Mouse (Mus musculus) intestine, embryonic 15.5 days (tissue): ENCODE results near the gene Ice1. TPM values are rescaled to one million over a fixed set of nuclear protein-coding genes. Genes with fewer than 3 reads are reported as not detected.

Source experiments
- ATAC-seq: fragments of 200-750 bp; cut with Nextera tagmentation; 2 replicates; pipeline ENCODE4 v1.8.0; 2017; ENCODE audit warnings: moderate TSS enrichment, moderate library complexity
- H3K27ac ChIP-seq: fragments of 300-500 bp; sonication (generic); 2 replicates; pipeline ENCODE4 v1.5.1; 2015; ENCODE audit warnings: mild to moderate bottlenecking, inconsistent platforms
- H3K27me3 ChIP-seq: fragments of 300-500 bp; sonication (generic); replicated peaks from 2 replicates; pipeline ENCODE4 v1.6.1; 2015; ENCODE audit warnings: inconsistent platforms
- H3K36me3 ChIP-seq: fragments of 300-500 bp; sonication (generic); 2 replicates; pipeline ENCODE4 v1.6.1; 2015; ENCODE audit warnings: inconsistent platforms
- H3K4me1 ChIP-seq: fragments of 300-500 bp; sonication (generic); replicated peaks from 2 replicates; pipeline ENCODE4 v1.6.1; 2015; ENCODE audit warnings: inconsistent platforms
- H3K4me2 ChIP-seq: fragments of 300-500 bp; sonication (generic); replicated peaks from 2 replicates; pipeline ENCODE4 v1.6.1; 2015; ENCODE audit warnings: mild to moderate bottlenecking, inconsistent platforms
- H3K4me3 ChIP-seq: fragments of 300-500 bp; sonication (generic); replicated peaks from 2 replicates; pipeline ENCODE4 v1.5.1; 2015; ENCODE audit warnings: inconsistent platforms
- H3K9ac ChIP-seq: fragments of 300-500 bp; sonication (generic); 2 replicates; pipeline ENCODE4 v1.6.1; 2015; ENCODE audit warnings: inconsistent platforms
- H3K9me3 ChIP-seq: fragments of 300-500 bp; sonication (generic); 2 replicates; pipeline ENCODE4 v1.6.1; 2016; ENCODE audit warnings: inconsistent platforms
- WGBS: fragments of 180-500 bp; shearing (Covaris S2); methylation state at CpG from one replicate; pipeline ENCODE4 v1.1.7; 2015; 5-methylcytosine and 5-hydroxymethylcytosine counted together
- polyA plus RNA-seq: library from polyadenylated mRNA; unstranded; fragments of >200 nt; fragmentation: Nextera tagmentation; extraction: Ambion mirVana; gene quantifications from 2 replicates; pipeline ENCODE4 v1.2.1, GENCODE M21; 2015

Gene Ice1
- polyA plus RNA-seq: 14.2 and 16.2 TPM in 2 replicates

- Histone ChIP-seq H3K9ac (peak within 1 kb of the TSS; percentile 86), H3K4me2 (peak within 1 kb of the TSS; percentile 67), H3K27ac (peak within 1 kb of the TSS; percentile 87), H3K36me3 (no peaks in the 10 kb centered on the region), H3K9me3 (no peaks in the 10 kb centered on the region), H3K4me1 (peaks cover 19% of the 10 kb centered on the region), H3K27me3 (no peaks in the 10 kb centered on the region), H3K4me3 (peak within 1 kb of the TSS; percentile 85)
- WGBS: under 1% methylated on average over 39 of the region's 39 CpGs
- ATAC-seq: peak; percentile 42
Measured at GRCm38 (mm10) chr13:70637282-70637661, at the start of gene Ice1. Gene Ice1, minus strand, starts transcription at chr13:70637634.

- Histone ChIP-seq H3K4me1 (no peaks in the 10 kb centered on the region; the same call in 1 of the 2 replicates), H3K4me2 (no peak overlapping the region), H3K9me3 (no peaks in the 10 kb centered on the region), H3K4me3 (no peak overlapping the region), H3K27ac (no peak overlapping the region), H3K36me3 (no peaks in the 10 kb centered on the region), H3K9ac (no peak overlapping the region), H3K27me3 (no peaks in the 10 kb centered on the region)
- ATAC-seq: no peak
- 79% methylated on average over 5 of the region's 5 CpGs for WGBS
Measured at GRCm38 (mm10) chr13:70685825-70686224, 48.4 kb upstream of the Ice1 start.

GRCm38 (mm10) chr13:70684976-70685609 lies 47.7 kb upstream of the Ice1 start:
- H3K27me3 ChIP-seq: no peaks in the 10 kb centered on the region
- H3K4me3 ChIP-seq: no peak overlapping the region
- H3K36me3 ChIP-seq: no peaks in the 10 kb centered on the region
- H3K9me3 ChIP-seq: no peaks in the 10 kb centered on the region
- ATAC-seq: no peak
- H3K27ac ChIP-seq: no peak overlapping the region
- no peaks in the 10 kb centered on the region; the same call in 1 of the 2 replicates for H3K4me1 ChIP-seq
- H3K9ac ChIP-seq: no peak overlapping the region
- 57% methylated on average over 7 of the region's 7 CpGs for WGBS
- H3K4me2 ChIP-seq: no peak overlapping the region

- WGBS: 59% methylated on average over 7 of the region's 7 CpGs
- no peaks in the 10 kb centered on the region for H3K27me3 ChIP-seq
- no peak overlapping the region for H3K9ac ChIP-seq
- no peaks in the 10 kb centered on the region for H3K9me3 ChIP-seq
- H3K27ac ChIP-seq: peak overlapping the region; percentile 56
- H3K4me1 ChIP-seq: no peaks in the 10 kb centered on the region; the same call in 1 of the 2 replicates
- H3K36me3 ChIP-seq: no peaks in the 10 kb centered on the region
- ATAC-seq: peak; percentile 97
- peak overlapping the region; percentile 26 for H3K4me2 ChIP-seq
- no peak overlapping the region for H3K4me3 ChIP-seq
Measured at GRCm38 (mm10) chr13:70681411-70682183, 44.2 kb upstream of the Ice1 start.

GRCm38 (mm10) chr13:70680316-70680715 lies 42.9 kb upstream of the Ice1 start:
- ATAC-seq: no peak

GRCm38 (mm10) chr13:70677689-70678088 lies 40.3 kb upstream of the Ice1 start:
- no peaks in the 10 kb centered on the region for H3K27me3 ChIP-seq
- H3K9me3 ChIP-seq: no peaks in the 10 kb centered on the region
- 81% methylated on average over 5 of the region's 5 CpGs for WGBS
- H3K4me3 ChIP-seq: no peak overlapping the region
- H3K4me2 ChIP-seq: no peak overlapping the region
- no peak overlapping the region for H3K9ac ChIP-seq
- no peak for ATAC-seq
- H3K36me3 ChIP-seq: no peaks in the 10 kb centered on the region
- H3K4me1 ChIP-seq: no peaks in the 10 kb centered on the region; the same call in 1 of the 2 replicates
- no peak overlapping the region for H3K27ac ChIP-seq

More at GRCm38 (mm10) chr13:70680316-70680715, 42.9 kb upstream of the Ice1 start:
- H3K4me1 ChIP-seq: no peaks in the 10 kb centered on the region; the same call in 1 of the 2 replicates
- H3K4me2 ChIP-seq: no peak overlapping the region
- H3K27ac ChIP-seq: no peak overlapping the region
- H3K9me3 ChIP-seq: no peaks in the 10 kb centered on the region
- 85% methylated on average over 3 of the region's 3 CpGs for WGBS
- no peaks in the 10 kb centered on the region for H3K36me3 ChIP-seq
- no peak overlapping the region for H3K4me3 ChIP-seq
- H3K9ac ChIP-seq: no peak overlapping the region
- no peaks in the 10 kb centered on the region for H3K27me3 ChIP-seq

- Histone ChIP-seq H3K36me3 (no peaks in the 10 kb centered on the region), H3K4me1 (no peaks in the 10 kb centered on the region; the same call in 1 of the 2 replicates), H3K9me3 (no peaks in the 10 kb centered on the region), H3K27me3 (no peaks in the 10 kb centered on the region), H3K9ac (no peak overlapping the region), H3K4me2 (no peak overlapping the region), H3K27ac (no peak overlapping the region), H3K4me3 (no peak overlapping the region)
- WGBS: 52% methylated on average over 20 of the region's 20 CpGs
- ATAC-seq: peak; percentile 29; the same call in 1 of the 2 replicates
Measured at GRCm38 (mm10) chr13:70676243-70677183, 39.1 kb upstream of the Ice1 start.

- Histone ChIP-seq H3K27me3 (no peaks in the 10 kb centered on the region), H3K4me1 (no peaks in the 10 kb centered on the region), H3K4me3 (no peak overlapping the region), H3K36me3 (no peaks in the 10 kb centered on the region), H3K9me3 (no peaks in the 10 kb centered on the region), H3K9ac (no peak overlapping the region), H3K4me2 (no peak overlapping the region), H3K27ac (no peak overlapping the region)
- 88% methylated on average over 10 of the region's 10 CpGs for WGBS
- ATAC-seq: no peak
Measured at GRCm38 (mm10) chr13:70674998-70675397, 37.6 kb upstream of the Ice1 start.

GRCm38 (mm10) chr13:70670080-70670479 lies 32.6 kb upstream of the Ice1 start:
- H3K4me3 ChIP-seq: no peak overlapping the region
- H3K9ac ChIP-seq: no peak overlapping the region
- no peaks in the 10 kb centered on the region for H3K36me3 ChIP-seq
- H3K27me3 ChIP-seq: no peaks in the 10 kb centered on the region
- ATAC-seq: no peak
- H3K9me3 ChIP-seq: no peaks in the 10 kb centered on the region
- no peaks in the 10 kb centered on the region for H3K4me1 ChIP-seq
- WGBS: 71% methylated on average over 4 of the region's 4 CpGs
- H3K27ac ChIP-seq: no peak overlapping the region
- H3K4me2 ChIP-seq: no peak overlapping the region

GRCm38 (mm10) chr13:70659715-70660114 lies 22.3 kb upstream of the Ice1 start:
- Histone ChIP-seq H3K9ac (no peak overlapping the region), H3K27ac (no peak overlapping the region), H3K4me1 (peaks cover 3% of the 10 kb centered on the region; the same call in 1 of the 2 replicates), H3K4me3 (no peak overlapping the region), H3K36me3 (no peaks in the 10 kb centered on the region), H3K27me3 (no peaks in the 10 kb centered on the region), H3K4me2 (no peak overlapping the region), H3K9me3 (no peaks in the 10 kb centered on the region)
- ATAC-seq: no peak
- 79% methylated on average over 4 of the region's 4 CpGs for WGBS

- no peak overlapping the region for H3K4me3 ChIP-seq
- no peak overlapping the region for H3K27ac ChIP-seq
- WGBS: 71% methylated on average over 4 of the region's 4 CpGs
- no peaks in the 10 kb centered on the region for H3K36me3 ChIP-seq
- H3K9me3 ChIP-seq: no peaks in the 10 kb centered on the region
- no peak overlapping the region for H3K9ac ChIP-seq
- H3K27me3 ChIP-seq: no peaks in the 10 kb centered on the region
- H3K4me2 ChIP-seq: no peak overlapping the region
- ATAC-seq: no peak
- H3K4me1 ChIP-seq: peaks cover 10% of the 10 kb centered on the region
Measured at GRCm38 (mm10) chr13:70656741-70657140, 19.3 kb upstream of the Ice1 start.

GRCm38 (mm10) chr13:70656329-70656728 lies 18.9 kb upstream of the Ice1 start:
- no peaks in the 10 kb centered on the region for H3K36me3 ChIP-seq
- no peak overlapping the region for H3K4me2 ChIP-seq
- H3K27me3 ChIP-seq: no peaks in the 10 kb centered on the region
- WGBS: 49% methylated on average over 8 of the region's 8 CpGs
- peaks cover 10% of the 10 kb centered on the region for H3K4me1 ChIP-seq
- H3K4me3 ChIP-seq: no peak overlapping the region
- H3K9me3 ChIP-seq: no peaks in the 10 kb centered on the region
- H3K9ac ChIP-seq: no peak overlapping the region
- ATAC-seq: peak; percentile 33; the same call in 1 of the 2 replicates
- no peak overlapping the region for H3K27ac ChIP-seq
